Mouse (Mus musculus): ENCODE measurements at regions not wholly inside any gene's neighbourhood (a gene's known extent, or its start where the extent isn't known, plus 50 kb on each side); places are given as distances from the start of the nearest gene placed in this dataset.
A peak's percentile ranks its signal among the peaks of the same experiment; 100 is the strongest.

GRCm38 (mm10) chr16:49965528-49966250, 165.4 kb downstream of the Cd47 start:
- intact Hi-C loops (cut with DNase I): no loop called here
- DNase-seq (ENCODE audit: low spot score in 2 of 2): peak; percentile 42 to 46

- DNase-seq (ENCODE audit: low spot score in 2 of 2): no peak
- intact Hi-C loops (cut with DNase I): no loop called here
Measured at GRCm38 (mm10) chr16:49966251-49966588, 165.9 kb downstream of the Cd47 start.

DNA sequence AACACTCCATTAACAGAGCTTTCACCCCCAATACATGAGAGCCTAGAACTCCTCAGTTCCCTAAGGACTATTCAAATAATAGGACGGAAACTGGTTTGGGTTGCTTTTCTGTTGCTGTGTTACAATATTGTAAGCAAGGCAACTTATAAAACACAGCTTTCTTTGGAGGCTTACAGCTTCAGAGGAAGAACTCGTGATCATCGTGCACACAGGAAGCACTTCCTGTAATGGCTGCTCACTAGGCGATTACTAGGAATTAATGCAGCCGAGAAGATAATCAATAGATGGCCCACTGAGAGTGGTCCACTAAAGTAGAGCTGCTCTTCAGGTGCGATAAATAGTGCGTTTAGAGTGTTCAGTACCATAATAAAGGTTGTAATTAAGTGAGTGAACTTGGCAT, 166.8 kb downstream of the Cd47 start:
- no peak for DNase-seq (ENCODE audit: low spot score in 2 of 2)
- intact Hi-C loops (cut with DNase I): no loop called here

DNA sequence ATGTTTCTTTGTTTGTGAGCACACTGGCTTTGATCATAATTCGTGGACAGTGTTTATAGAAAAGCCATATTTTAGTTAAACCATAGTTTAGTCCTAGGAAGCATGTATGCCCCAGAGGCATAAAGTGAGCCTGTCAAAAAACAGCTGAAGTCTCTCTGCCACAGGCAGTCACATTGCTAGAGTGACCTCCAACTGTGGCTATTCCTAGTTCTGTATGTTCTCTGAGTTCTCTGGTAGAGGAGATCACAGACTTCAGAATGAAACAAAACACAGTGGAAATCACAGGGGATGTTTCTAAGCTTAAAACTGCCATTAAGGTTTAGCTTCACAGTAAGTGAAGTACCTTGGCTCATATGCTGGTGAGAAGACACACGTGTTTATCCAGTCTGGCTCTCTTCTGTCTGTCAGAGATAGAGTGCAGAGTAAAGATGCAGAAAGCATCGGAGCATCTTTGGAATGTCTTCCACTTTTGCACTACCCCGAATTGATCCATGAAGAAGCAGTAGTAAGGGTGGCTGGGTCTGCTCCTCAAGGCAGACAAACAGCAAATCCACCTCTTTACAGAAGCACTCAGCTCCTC, 168.0 kb downstream of the Cd47 start:
- intact Hi-C loops (cut with DNase I): no loop called here
- no peak for DNase-seq (ENCODE audit: low spot score in 2 of 2)

GRCm38 (mm10) chr16:49969035-49969434, 168.7 kb downstream of the Cd47 start:
- DNase-seq (ENCODE audit: low spot score in 2 of 2): no peak
- intact Hi-C loops (cut with DNase I): no loop called here

DNA sequence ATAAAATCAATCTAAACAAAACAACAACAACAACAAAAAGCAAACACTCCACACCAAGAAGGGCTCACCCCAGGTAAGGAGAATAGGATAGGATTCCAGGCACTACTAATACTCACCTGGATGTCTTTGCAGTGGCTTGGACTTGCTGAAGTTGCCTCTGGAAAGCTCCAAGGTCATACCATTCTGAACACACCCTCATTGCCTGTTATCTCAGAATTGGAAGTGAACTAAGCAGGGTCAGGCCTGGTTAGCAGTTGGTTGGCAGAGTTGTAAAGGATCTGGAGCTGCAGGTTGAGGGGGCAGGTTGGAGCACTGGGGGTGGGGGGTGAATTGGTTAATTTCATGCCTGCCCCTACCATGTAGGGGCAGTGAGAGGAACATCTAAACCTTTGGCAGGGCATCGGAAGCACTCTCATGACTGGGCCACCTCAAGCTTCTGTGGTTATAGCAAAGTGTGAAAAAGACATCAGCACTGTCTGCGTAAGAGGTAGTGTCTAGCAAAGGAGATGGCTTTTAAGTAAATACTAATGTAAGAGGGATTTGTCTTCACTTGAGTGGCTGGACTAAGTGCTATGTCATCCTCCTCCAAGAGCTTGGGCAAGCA, 169.5 kb downstream of the Cd47 start:
- intact Hi-C loops (cut with DNase I): no loop called here
- DNase-seq (ENCODE audit: low spot score in 2 of 2): no peak

- intact Hi-C loops (cut with DNase I): no loop called here
- DNase-seq (ENCODE audit: low spot score in 2 of 2): no peak
Measured at GRCm38 (mm10) chr16:49970297-49970804, 170.0 kb downstream of the Cd47 start.

- intact Hi-C loops (cut with DNase I): no loop called here
- no peak for DNase-seq (ENCODE audit: low spot score in 2 of 2)
Measured at GRCm38 (mm10) chr16:49971141-49971555, 170.8 kb downstream of the Cd47 start.

DNA sequence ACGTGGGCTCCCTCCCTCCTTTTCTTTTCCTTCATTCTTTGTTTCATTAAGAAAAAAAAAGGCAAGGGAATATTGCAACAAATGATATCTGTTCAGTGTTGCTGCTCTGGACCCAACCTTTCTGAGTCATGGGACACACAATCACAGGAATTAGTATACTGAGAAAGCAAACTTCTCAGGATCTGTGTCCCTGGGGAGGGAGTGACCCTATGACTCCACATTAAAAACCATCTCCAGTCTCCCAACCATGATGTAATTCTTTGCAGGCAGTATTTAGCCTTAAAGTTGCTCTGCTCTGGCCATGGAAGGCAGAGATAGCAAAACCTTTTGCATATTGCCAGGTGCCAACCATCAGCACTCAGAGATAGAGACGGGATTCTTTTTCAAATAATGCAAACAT, 176.9 kb downstream of the Cd47 start:
- no peak for DNase-seq (ENCODE audit: low spot score in 2 of 2)
- intact Hi-C loops (cut with DNase I): no loop called here

DNA sequence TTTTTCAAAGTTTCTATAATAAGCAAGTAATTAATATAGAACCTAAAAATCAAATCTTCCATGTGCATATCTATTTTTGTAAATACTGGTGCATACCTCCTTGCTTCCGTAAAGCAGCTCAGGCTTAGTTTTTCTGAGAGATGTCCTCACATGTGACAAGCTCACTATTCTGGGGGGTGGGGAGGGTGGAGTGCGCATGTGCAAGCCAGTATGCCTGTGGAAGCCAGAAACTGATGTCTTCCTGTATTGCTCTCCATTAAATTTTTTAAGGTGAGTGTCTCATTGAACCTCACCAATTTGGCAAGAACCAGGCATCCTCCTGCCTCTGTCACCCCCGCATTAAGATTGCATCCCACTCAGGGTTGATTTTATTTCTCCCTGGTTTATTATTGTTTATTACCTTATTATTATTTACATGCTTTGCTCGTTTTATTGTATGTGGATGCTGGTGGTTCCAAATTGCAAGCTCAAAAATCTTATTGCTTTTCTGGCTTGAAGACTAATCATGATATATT, 179.2 kb downstream of the Cd47 start:
- intact Hi-C loops (cut with DNase I): no loop called here
- no peak for DNase-seq (ENCODE audit: low spot score in 2 of 2)

DNA sequence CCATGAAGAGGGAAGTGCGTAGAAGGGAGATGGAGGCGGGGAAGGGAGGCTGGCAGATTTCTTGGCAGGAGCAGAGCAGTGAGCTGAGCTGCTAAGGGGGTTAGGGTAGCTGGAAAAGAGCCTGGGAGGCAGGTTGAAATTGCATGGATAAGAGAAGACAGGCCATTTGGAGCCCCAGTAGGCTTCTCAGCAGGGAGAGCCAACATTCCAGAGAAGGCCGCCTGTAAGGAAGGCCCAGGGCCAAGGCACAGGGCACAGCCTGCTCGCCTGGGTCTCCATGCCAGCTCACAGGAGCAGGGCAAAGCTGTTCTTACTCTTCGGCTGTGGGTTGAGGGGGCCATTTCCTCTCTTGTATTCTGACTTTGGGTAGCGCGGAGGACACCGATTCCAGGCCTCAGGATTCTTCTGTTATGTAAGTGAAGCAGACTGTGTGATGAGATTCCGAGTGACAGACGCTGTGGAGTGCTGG, 179.9 kb downstream of the Cd47 start:
- intact Hi-C loops (cut with DNase I): no loop called here
- peak in 1 of 2 experiments; percentile 24 for DNase-seq (ENCODE audit: low spot score in 2 of 2)

GRCm38 (mm10) chr16:49982180-49982579, 181.8 kb downstream of the Cd47 start:
- intact Hi-C loops (cut with DNase I): no loop called here

GRCm38 (mm10) chr16:49985082-49986076, 185.0 kb downstream of the Cd47 start:
- intact Hi-C loops (cut with DNase I): no loop called here
- DNase-seq (ENCODE audit: low spot score in 2 of 2): no peak

More at GRCm38 (mm10) chr16:49982180-49982579, 181.8 kb downstream of the Cd47 start:
- no peak for DNase-seq (ENCODE audit: low spot score in 2 of 2)

GRCm38 (mm10) chr16:49986954-49987353, 186.6 kb downstream of the Cd47 start:
- intact Hi-C loops (cut with DNase I): no loop called here
- no peak for DNase-seq (ENCODE audit: low spot score in 2 of 2)

DNA sequence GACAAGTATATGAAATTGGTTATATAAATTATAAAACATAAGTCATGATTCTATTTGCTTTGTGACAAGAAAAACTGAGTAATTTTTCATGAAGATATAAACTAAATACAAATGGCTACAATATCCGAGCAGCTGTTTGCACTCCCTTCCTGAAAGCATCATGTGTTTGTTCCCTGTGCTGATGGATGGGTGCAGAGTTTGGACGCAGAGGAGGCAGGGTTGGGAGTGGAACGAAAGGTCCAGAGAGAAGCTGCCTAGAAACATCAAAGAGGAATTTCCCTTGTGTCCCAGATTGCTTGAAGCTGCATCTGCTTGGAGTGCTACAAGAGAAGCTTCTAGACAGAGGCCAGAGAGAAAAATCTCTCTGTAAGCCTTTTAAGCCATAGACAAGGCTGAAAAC, 195.5 kb downstream of the Cd47 start:
- no peak for DNase-seq (ENCODE audit: low spot score in 2 of 2)
- intact Hi-C loops (cut with DNase I): no loop called here

GRCm38 (mm10) chr16:49996593-49996992, 196.3 kb downstream of the Cd47 start:
- intact Hi-C loops (cut with DNase I): no loop called here
- no peak for DNase-seq (ENCODE audit: low spot score in 2 of 2)

DNA sequence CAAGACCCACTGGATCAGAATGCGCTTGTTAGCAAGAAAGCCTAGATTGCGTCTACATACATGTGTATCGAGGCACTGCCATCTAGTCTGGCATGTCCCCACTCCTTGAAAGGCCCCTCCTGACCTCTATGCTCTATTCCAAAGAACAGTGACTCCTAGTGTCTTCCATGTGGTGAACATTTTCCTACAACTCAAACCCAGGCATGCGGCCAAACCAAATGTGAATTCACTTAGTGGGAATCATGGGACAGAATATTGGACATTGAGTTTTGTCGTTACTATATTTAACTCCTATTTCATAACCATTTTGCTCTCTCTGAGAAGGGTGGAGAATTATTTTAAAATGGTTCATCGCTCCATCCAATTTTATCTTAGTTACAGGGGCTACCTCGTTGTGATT, 196.7 kb downstream of the Cd47 start:
- no peak for DNase-seq (ENCODE audit: low spot score in 2 of 2)
- intact Hi-C loops (cut with DNase I): no loop called here

DNA sequence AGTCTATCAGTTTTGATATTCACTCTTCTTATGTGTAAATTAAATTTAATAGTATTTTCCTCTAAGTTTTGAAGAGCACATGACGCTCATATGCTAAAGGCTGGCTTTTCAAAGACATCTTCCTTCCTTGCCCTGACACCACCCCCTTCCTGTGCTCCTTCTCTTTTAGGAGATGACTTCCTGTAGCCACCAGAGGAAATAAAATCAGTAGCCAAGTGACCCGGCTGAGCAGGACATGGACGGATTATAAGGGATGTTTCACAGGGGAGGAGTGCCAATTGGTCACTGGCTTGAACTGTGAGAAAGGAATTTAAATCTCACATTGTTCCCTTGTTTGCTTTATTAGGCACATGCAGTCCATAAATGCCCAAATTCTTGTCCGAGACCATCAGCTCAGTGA, 200.5 kb downstream of the Cd47 start:
- intact Hi-C loops (cut with DNase I): no loop called here
- no peak for DNase-seq (ENCODE audit: low spot score in 2 of 2)

DNA sequence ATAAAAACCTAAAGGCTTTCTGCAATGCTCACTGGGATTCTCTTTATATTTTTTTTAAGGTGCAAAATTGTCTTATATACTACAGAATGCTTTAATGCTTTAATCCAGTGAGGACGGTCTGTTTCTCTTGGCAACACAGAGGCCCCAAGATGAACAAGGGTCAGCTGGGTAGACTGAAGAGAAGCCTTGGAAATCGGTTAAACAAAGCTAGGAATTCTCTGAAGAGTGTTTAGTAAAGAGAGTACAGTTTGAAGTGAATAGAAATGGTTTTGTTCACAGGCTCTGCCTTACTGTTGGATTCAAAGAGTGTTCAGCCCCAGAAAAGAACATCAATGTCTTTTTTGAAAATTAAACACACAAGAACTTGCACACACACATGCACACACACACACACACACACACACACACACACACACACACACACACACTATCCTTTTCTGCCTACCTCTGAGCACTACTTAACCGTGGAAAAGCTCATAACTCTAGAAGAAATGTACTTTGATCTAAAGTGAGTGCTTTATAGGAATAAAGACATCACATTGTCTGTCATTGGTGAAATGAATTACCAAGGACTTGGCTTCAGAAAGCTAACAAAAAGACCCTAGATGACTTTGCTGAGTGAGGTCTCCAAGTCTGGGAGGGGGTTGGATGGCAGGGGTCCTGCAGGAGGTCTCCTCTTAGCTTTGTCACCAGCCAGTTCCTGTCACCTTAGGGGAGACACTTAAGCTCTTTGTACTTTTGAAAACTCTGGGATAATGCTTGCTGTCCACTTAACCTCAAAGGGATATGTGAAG, 201.5 kb downstream of the Cd47 start:
- DNase-seq (ENCODE audit: low spot score in 2 of 2): no peak
- intact Hi-C loops (cut with DNase I): no loop called here
